Mouse (Mus musculus) midbrain, embryonic 15.5 days (tissue): Measurements from ENCODE around the gene Ss18l1. TPM values are rescaled to one million over a fixed set of nuclear protein-coding genes. Genes with fewer than 3 reads are reported as not detected.

Experiments
- ATAC-seq: fragments of 200-750 bp; cut with Nextera tagmentation; replicated peaks from 2 replicates; pipeline ENCODE4 v1.8.0; 2017; ENCODE audit warnings: moderate TSS enrichment
- H3K27ac ChIP-seq: fragments of 300-500 bp; sonication (generic); 2 replicates; pipeline ENCODE4 v1.5.1; 2015; ENCODE audit warnings: mild to moderate bottlenecking, inconsistent platforms
- H3K27me3 ChIP-seq: fragments of 300-500 bp; sonication (generic); replicated peaks from 2 replicates; pipeline ENCODE4 v1.6.1; 2015; ENCODE audit warnings: inconsistent platforms
- H3K36me3 ChIP-seq: fragments of 300-500 bp; sonication (generic); replicated peaks from 2 replicates; pipeline ENCODE4 v1.6.1; 2015; ENCODE audit warnings: inconsistent platforms
- H3K4me1 ChIP-seq: fragments of 300-500 bp; sonication (generic); 2 replicates; pipeline ENCODE4 v1.6.1; 2015; ENCODE audit warnings: inconsistent platforms
- H3K4me2 ChIP-seq: fragments of 300-500 bp; sonication (generic); 2 replicates; pipeline ENCODE4 v1.6.1; 2015; ENCODE audit warnings: inconsistent platforms, mild to moderate bottlenecking, moderate library complexity
- H3K4me3 ChIP-seq: fragments of 300-500 bp; sonication (generic); 2 replicates; pipeline ENCODE4 v1.5.1; 2015; ENCODE audit warnings: mild to moderate bottlenecking, inconsistent platforms
- H3K9ac ChIP-seq: fragments of 300-500 bp; sonication (generic); 2 replicates; pipeline ENCODE4 v1.6.1; 2015; ENCODE audit warnings: mild to moderate bottlenecking, inconsistent platforms
- H3K9me3 ChIP-seq: fragments of 300-500 bp; sonication (generic); 2 replicates; pipeline ENCODE4 v1.6.1; 2016; ENCODE audit warnings: inconsistent platforms
- WGBS: fragments of 180-500 bp; shearing (Covaris S2); methylation state at CpG from one replicate; pipeline ENCODE4 v1.1.7; 2015; ENCODE audit warnings: mixed read lengths; 5-methylcytosine and 5-hydroxymethylcytosine counted together
- polyA plus RNA-seq: library from polyadenylated mRNA; unstranded; fragments of >200 nt; fragmentation: Nextera tagmentation; extraction: Ambion mirVana; gene quantifications from 2 replicates; pipeline ENCODE4 v1.2.1, GENCODE M21; 2015

Ss18l1 gene
- polyA plus RNA-seq, 1 experiment from 2014 or later = 73.0 TPM

GRCm38 (mm10) chr2:180042858-180043515 lies 678 bp downstream of the Ss18l1 start:
- peak; percentile 60 for ATAC-seq
- under 1% methylated on average over 66 of the region's 66 CpGs for WGBS
- Histone ChIP-seq H3K36me3 (peaks cover 12% of the 10 kb centered on the region), H3K9ac (peak overlapping the region; percentile 98), H3K4me2 (peak overlapping the region; percentile 74), H3K4me3 (peak overlapping the region; percentile 95), H3K27me3 (no peaks in the 10 kb centered on the region), H3K27ac (peak overlapping the region; percentile 99), H3K9me3 (no peaks in the 10 kb centered on the region), H3K4me1 (peaks cover 50% of the 10 kb centered on the region)

- WGBS = 57% methylated on average over 4 of the region's 4 CpGs
Measured at GRCm38 (mm10) chr2:180045283-180045682, 3.0 kb downstream of the Ss18l1 start.

GRCm38 (mm10) chr2:180047580-180047979 lies 5.3 kb downstream of the Ss18l1 start:
- no peaks in the 10 kb centered on the region for H3K36me3 ChIP-seq

More at GRCm38 (mm10) chr2:180045283-180045682, 3.0 kb downstream of the Ss18l1 start:
- no peak overlapping the region for H3K9ac ChIP-seq
- H3K27me3 ChIP-seq = no peaks in the 10 kb centered on the region
- H3K4me1 ChIP-seq = peaks cover 39% of the 10 kb centered on the region
- H3K4me3 ChIP-seq = no peak overlapping the region
- no peaks in the 10 kb centered on the region for H3K36me3 ChIP-seq
- no peak overlapping the region for H3K27ac ChIP-seq
- no peak for ATAC-seq
- no peaks in the 10 kb centered on the region for H3K9me3 ChIP-seq
- no peak overlapping the region for H3K4me2 ChIP-seq

GRCm38 (mm10) chr2:180047980-180048635 lies 5.8 kb downstream of the Ss18l1 start:
- no peak overlapping the region for H3K4me2 ChIP-seq
- H3K36me3 ChIP-seq = no peaks in the 10 kb centered on the region
- H3K27me3 ChIP-seq = no peaks in the 10 kb centered on the region
- no peak overlapping the region for H3K4me3 ChIP-seq
- no peak for ATAC-seq
- 95% methylated on average over 18 of the region's 18 CpGs for WGBS
- H3K27ac ChIP-seq = no peak overlapping the region
- no peak overlapping the region for H3K9ac ChIP-seq
- H3K9me3 ChIP-seq = no peaks in the 10 kb centered on the region
- H3K4me1 ChIP-seq = peaks cover 34% of the 10 kb centered on the region

More at GRCm38 (mm10) chr2:180047580-180047979, 5.3 kb downstream of the Ss18l1 start:
- Histone ChIP-seq H3K4me3 (no peak overlapping the region), H3K27ac (no peak overlapping the region), H3K9me3 (no peaks in the 10 kb centered on the region), H3K4me2 (no peak overlapping the region), H3K9ac (no peak overlapping the region), H3K4me1 (peaks cover 34% of the 10 kb centered on the region), H3K27me3 (no peaks in the 10 kb centered on the region)
- ATAC-seq = no peak
- 93% methylated on average over 3 of the region's 3 CpGs for WGBS

- Histone ChIP-seq H3K27ac (no peak overlapping the region), H3K9me3 (no peaks in the 10 kb centered on the region), H3K4me1 (peaks cover 9% of the 10 kb centered on the region), H3K4me3 (no peak overlapping the region), H3K27me3 (no peaks in the 10 kb centered on the region), H3K4me2 (no peak overlapping the region), H3K9ac (no peak overlapping the region), H3K36me3 (peaks cover 11% of the 10 kb centered on the region)
- peak; percentile 45; the same call in 1 of the 2 replicates for ATAC-seq
- 25% methylated on average over 5 of the region's 5 CpGs for WGBS
Measured at GRCm38 (mm10) chr2:180050986-180051385, 8.7 kb downstream of the Ss18l1 start.

GRCm38 (mm10) chr2:180051986-180052733 lies 9.9 kb downstream of the Ss18l1 start:
- ATAC-seq = 0 out of 2 replicates have a peak, but pooled peaks have one; percentile 18
- no peak overlapping the region for H3K4me2 ChIP-seq
- H3K27ac ChIP-seq = no peak overlapping the region
- H3K4me1 ChIP-seq = 0 out of 2 replicates have a peak, but pooled peaks cover 7% of the 10 kb centered on the region
- no peak overlapping the region for H3K4me3 ChIP-seq
- H3K36me3 ChIP-seq = peaks cover 19% of the 10 kb centered on the region
- 90% methylated on average over 14 of the region's 14 CpGs for WGBS
- no peaks in the 10 kb centered on the region for H3K27me3 ChIP-seq
- H3K9ac ChIP-seq = no peak overlapping the region
- H3K9me3 ChIP-seq = no peaks in the 10 kb centered on the region

GRCm38 (mm10) chr2:180053001-180053400 lies 10.7 kb downstream of the Ss18l1 start:
- Histone ChIP-seq H3K27me3 (no peaks in the 10 kb centered on the region), H3K9me3 (no peaks in the 10 kb centered on the region), H3K9ac (no peak overlapping the region), H3K27ac (no peak overlapping the region), H3K4me2 (no peak overlapping the region), H3K4me3 (no peak overlapping the region), H3K36me3 (peaks cover 27% of the 10 kb centered on the region), H3K4me1 (0 out of 2 replicates have a peak, but pooled peaks cover 7% of the 10 kb centered on the region)
- WGBS = 97% methylated on average over 9 of the region's 9 CpGs
- ATAC-seq = no peak

- 98% methylated on average over 11 of the region's 11 CpGs for WGBS
- Histone ChIP-seq H3K9me3 (no peaks in the 10 kb centered on the region), H3K27me3 (no peaks in the 10 kb centered on the region), H3K27ac (no peak overlapping the region), H3K4me3 (no peak overlapping the region), H3K9ac (no peak overlapping the region), H3K36me3 (peaks cover 61% of the 10 kb centered on the region), H3K4me1 (no peaks in the 10 kb centered on the region), H3K4me2 (no peak overlapping the region)
- no peak for ATAC-seq
Measured at GRCm38 (mm10) chr2:180063338-180064131, 21.2 kb downstream of the Ss18l1 start.

- Histone ChIP-seq H3K27me3 (no peaks in the 10 kb centered on the region), H3K4me1 (peaks cover 15% of the 10 kb centered on the region), H3K27ac (peak overlapping the region; percentile 93), H3K36me3 (peaks cover 17% of the 10 kb centered on the region; the same call in 1 of the 2 replicates), H3K4me2 (peak overlapping the region; percentile 75), H3K4me3 (peak overlapping the region; percentile 78), H3K9me3 (no peaks in the 10 kb centered on the region), H3K9ac (peak overlapping the region; percentile 78)
- 33% methylated on average over 20 of the region's 20 CpGs for WGBS
- ATAC-seq = peak; percentile 71
Measured at GRCm38 (mm10) chr2:180069770-180070480, 27.6 kb downstream of the Ss18l1 start.

GRCm38 (mm10) chr2:180070481-180071453 lies 28.5 kb downstream of the Ss18l1 start, which contains the start of gene Mtg2:
TSS of gene Mtg2 (plus strand) at chr2:180070588.
- 4% methylated on average over 58 of the region's 58 CpGs for WGBS
- peaks cover 17% of the 10 kb centered on the region; the same call in 1 of the 2 replicates for H3K36me3 ChIP-seq
- peaks cover 15% of the 10 kb centered on the region for H3K4me1 ChIP-seq
- peak; percentile 97 for ATAC-seq
- peak within 1 kb of the TSS; percentile 78 for H3K9ac ChIP-seq
- peak within 1 kb of the TSS; percentile 75 for H3K4me2 ChIP-seq
- H3K9me3 ChIP-seq = no peaks in the 10 kb centered on the region
- H3K27me3 ChIP-seq = no peaks in the 10 kb centered on the region
- H3K27ac ChIP-seq = peak within 1 kb of the TSS; percentile 93
- peak within 1 kb of the TSS; percentile 78 for H3K4me3 ChIP-seq
